Mouse (Mus musculus) heart, embryonic 15.5 days (tissue): ENCODE data around the gene Cuedc2. TPM values are rescaled to one million over a fixed set of nuclear protein-coding genes. Genes with fewer than 3 reads are reported as not detected.

ENCODE experiments used
- ATAC-seq: fragments of 200-750 bp; cut with Nextera tagmentation; replicated peaks from 2 replicates; pipeline ENCODE4 v1.8.0; 2017; ENCODE audit warnings: low read depth, moderate TSS enrichment; ENCODE audit not compliant: insufficient number of reproducible peaks, insufficient read depth, low FRiP score
- H3K27ac ChIP-seq: fragments of 300-500 bp; sonication (generic); 2 replicates; pipeline ENCODE4 v1.5.1; 2015; ENCODE audit warnings: mild to moderate bottlenecking, inconsistent platforms
- H3K27me3 ChIP-seq: fragments of 300-500 bp; sonication (generic); 2 replicates; pipeline ENCODE4 v1.6.1; 2015; ENCODE audit warnings: inconsistent platforms
- H3K36me3 ChIP-seq: fragments of 300-500 bp; sonication (generic); 2 replicates; pipeline ENCODE4 v1.6.1; 2015; ENCODE audit warnings: mild to moderate bottlenecking, inconsistent platforms
- H3K4me1 ChIP-seq: fragments of 300-500 bp; sonication (generic); replicated peaks from 2 replicates; pipeline ENCODE4 v1.6.1; 2015; ENCODE audit warnings: inconsistent platforms
- H3K4me2 ChIP-seq: fragments of 300-500 bp; sonication (generic); 2 replicates; pipeline ENCODE4 v1.6.1; 2015; ENCODE audit warnings: inconsistent platforms, mild to moderate bottlenecking, moderate library complexity
- H3K4me3 ChIP-seq: fragments of 300-500 bp; sonication (generic); 2 replicates; pipeline ENCODE4 v1.5.1; 2015; ENCODE audit warnings: mild to moderate bottlenecking, inconsistent platforms
- H3K9ac ChIP-seq: fragments of 300-500 bp; sonication (generic); 2 replicates; pipeline ENCODE4 v1.6.1; 2015; ENCODE audit warnings: mild to moderate bottlenecking, inconsistent platforms
- H3K9me3 ChIP-seq: fragments of 300-500 bp; sonication (generic); replicated peaks from 2 replicates; pipeline ENCODE4 v1.6.1; 2016; ENCODE audit warnings: inconsistent platforms
- WGBS: fragments of 180-500 bp; shearing (Covaris S2); methylation state at CpG from one replicate; pipeline ENCODE4 v1.1.7; 2015; ENCODE audit warnings: mixed read lengths; 5-methylcytosine and 5-hydroxymethylcytosine counted together
- polyA plus RNA-seq: library from polyadenylated mRNA; unstranded; fragments of >200 nt; fragmentation: Nextera tagmentation; extraction: Ambion mirVana; gene quantifications from 2 replicates; pipeline ENCODE4 v1.2.1, GENCODE M21; 2015

Gene Cuedc2
- polyA plus RNA-seq, 1 experiment from 2014 or later: 118 TPM

GRCm38 (mm10) chr19:46338942-46339286 is 412 bp upstream of the Cuedc2 start:
- Histone ChIP-seq H3K4me2 (peak overlapping the region; percentile 54), H3K27me3 (peaks cover 7% of the 10 kb centered on the region), H3K27ac (peak overlapping the region; percentile 50), H3K9ac (0 out of 2 replicates have a peak overlapping the region, but pooled peaks have one; percentile 26), H3K36me3 (no peaks in the 10 kb centered on the region), H3K4me1 (peaks cover 24% of the 10 kb centered on the region), H3K9me3 (no peaks in the 10 kb centered on the region), H3K4me3 (peak overlapping the region; percentile 91)
- no peak for ATAC-seq
- whole genome bisulfite sequencing: 52% methylated on average over 6 of the region's 6 CpGs

- no peak for ATAC-seq
- peak overlapping the region; percentile 90 for H3K9ac ChIP-seq
- no peaks in the 10 kb centered on the region for H3K9me3 ChIP-seq
- H3K4me2 ChIP-seq: peak overlapping the region; percentile 75
- H3K36me3 ChIP-seq: no peaks in the 10 kb centered on the region
- no peaks in the 10 kb centered on the region for H3K27me3 ChIP-seq
- 37% methylated on average over 15 of the region's 15 CpGs for WGBS
- peaks cover 24% of the 10 kb centered on the region for H3K4me1 ChIP-seq
- peak overlapping the region; percentile 91 for H3K4me3 ChIP-seq
- H3K27ac ChIP-seq: peak overlapping the region; percentile 58; the same call in 1 of the 2 replicates
Observed at GRCm38 (mm10) chr19:46337719-46338330, 677 bp downstream of the Cuedc2 start.

DNA sequence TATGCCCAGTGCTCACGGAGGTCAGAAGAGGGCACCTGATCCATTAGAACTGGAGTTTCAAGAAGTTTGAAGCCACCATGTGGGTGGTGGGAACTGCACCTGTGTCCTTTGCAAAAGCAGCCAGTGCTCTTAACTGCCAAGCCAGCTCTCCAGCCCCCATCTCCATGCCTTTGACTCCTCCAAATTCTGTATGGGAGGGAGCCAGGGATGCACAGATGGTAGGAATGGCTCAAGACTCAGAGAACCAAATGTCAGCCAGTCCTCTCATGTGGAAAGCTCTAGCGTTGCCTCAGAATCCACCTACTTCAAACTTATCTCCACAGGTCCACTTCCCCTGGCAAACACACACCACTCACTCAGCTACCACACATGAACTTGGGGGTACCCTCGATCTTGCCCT is 4.6 kb downstream of the Cuedc2 start:
- WGBS: 82% methylated on average over 3 of the region's 3 CpGs
- H3K36me3 ChIP-seq: peaks cover 12% of the 10 kb centered on the region; the same call in 1 of the 2 replicates
- ATAC-seq: no peak
- no peaks in the 10 kb centered on the region for H3K27me3 ChIP-seq
- no peak overlapping the region for H3K27ac ChIP-seq
- H3K4me3 ChIP-seq: no peak overlapping the region
- H3K9me3 ChIP-seq: no peaks in the 10 kb centered on the region
- no peak overlapping the region for H3K9ac ChIP-seq
- no peak overlapping the region for H3K4me2 ChIP-seq
- H3K4me1 ChIP-seq: peaks cover 23% of the 10 kb centered on the region

DNA sequence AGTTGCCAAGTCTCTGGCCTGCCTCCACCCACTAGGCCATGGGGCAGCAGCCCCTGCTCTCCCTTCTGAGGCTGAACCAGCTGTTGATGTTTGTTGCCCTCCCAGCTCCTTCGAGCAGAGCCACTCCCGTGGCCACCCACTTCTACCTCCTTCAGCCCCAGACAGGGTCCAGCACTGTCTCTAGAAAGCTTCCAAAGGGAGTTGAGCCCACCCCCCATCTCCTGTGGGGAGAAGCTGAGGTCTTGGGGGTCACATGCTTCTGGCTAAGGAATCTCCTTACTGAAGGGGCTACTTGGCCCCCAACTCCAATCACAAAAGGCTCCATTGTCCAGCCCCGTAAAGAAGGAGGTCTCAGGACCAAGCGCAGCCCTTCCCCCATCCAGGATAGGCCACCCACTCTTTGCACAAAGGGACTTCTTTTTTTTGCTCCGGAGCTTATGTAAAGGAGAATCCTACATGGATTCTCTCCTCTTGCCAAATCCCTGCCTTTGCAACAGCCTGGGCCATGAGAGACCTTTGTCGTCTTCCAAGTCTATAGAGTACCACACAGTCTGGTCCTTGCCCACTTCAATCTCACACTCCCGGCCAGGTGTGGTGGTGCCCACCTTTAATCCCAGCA is 5.7 kb downstream of the Cuedc2 start:
- 73% methylated on average over 7 of the region's 7 CpGs for WGBS
- Histone ChIP-seq H3K36me3 (peaks cover 12% of the 10 kb centered on the region; the same call in 1 of the 2 replicates), H3K4me2 (no peak overlapping the region), H3K27ac (no peak overlapping the region), H3K4me1 (peaks cover 23% of the 10 kb centered on the region), H3K9ac (no peak overlapping the region), H3K9me3 (no peaks in the 10 kb centered on the region), H3K27me3 (no peaks in the 10 kb centered on the region), H3K4me3 (no peak overlapping the region)
- ATAC-seq: no peak

DNA sequence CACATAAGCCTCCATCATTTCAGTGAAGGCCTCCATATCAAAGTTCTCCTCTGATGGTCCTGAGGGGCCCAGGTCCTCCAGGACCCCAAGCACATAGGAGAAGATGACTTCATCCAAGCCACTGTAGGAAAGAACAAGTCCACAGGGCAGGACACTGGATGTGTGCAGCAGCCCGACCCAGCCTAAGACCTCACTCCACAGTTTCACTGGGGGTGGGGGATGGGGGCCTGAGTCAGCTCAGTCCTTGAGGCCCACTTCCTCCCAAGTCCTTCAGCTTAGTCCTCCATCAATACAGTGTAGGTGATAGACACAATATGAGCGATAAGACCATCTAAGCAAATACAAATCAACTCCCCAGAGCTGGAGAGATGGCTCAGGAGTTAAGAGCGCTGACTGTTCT is 6.6 kb downstream of the Cuedc2 start:
- Histone ChIP-seq H3K27ac (no peak overlapping the region), H3K36me3 (peaks cover 12% of the 10 kb centered on the region; the same call in 1 of the 2 replicates), H3K4me2 (no peak overlapping the region), H3K4me3 (no peak overlapping the region), H3K27me3 (peaks cover 5% of the 10 kb centered on the region), H3K9me3 (no peaks in the 10 kb centered on the region), H3K9ac (no peak overlapping the region), H3K4me1 (peaks cover 26% of the 10 kb centered on the region)
- no peak for ATAC-seq
- WGBS: 85% methylated on average over 3 of the region's 3 CpGs

GRCm38 (mm10) chr19:46331326-46331725 is 7.2 kb downstream of the Cuedc2 start:
- H3K9me3 ChIP-seq: no peaks in the 10 kb centered on the region
- no peak for ATAC-seq
- H3K4me1 ChIP-seq: peaks cover 31% of the 10 kb centered on the region
- H3K4me3 ChIP-seq: no peak overlapping the region
- no peak overlapping the region for H3K9ac ChIP-seq
- peaks cover 11% of the 10 kb centered on the region for H3K27me3 ChIP-seq
- 90% methylated on average over 14 of the region's 14 CpGs for WGBS
- H3K27ac ChIP-seq: no peak overlapping the region
- peaks cover 12% of the 10 kb centered on the region; the same call in 1 of the 2 replicates for H3K36me3 ChIP-seq
- no peak overlapping the region for H3K4me2 ChIP-seq

DNA sequence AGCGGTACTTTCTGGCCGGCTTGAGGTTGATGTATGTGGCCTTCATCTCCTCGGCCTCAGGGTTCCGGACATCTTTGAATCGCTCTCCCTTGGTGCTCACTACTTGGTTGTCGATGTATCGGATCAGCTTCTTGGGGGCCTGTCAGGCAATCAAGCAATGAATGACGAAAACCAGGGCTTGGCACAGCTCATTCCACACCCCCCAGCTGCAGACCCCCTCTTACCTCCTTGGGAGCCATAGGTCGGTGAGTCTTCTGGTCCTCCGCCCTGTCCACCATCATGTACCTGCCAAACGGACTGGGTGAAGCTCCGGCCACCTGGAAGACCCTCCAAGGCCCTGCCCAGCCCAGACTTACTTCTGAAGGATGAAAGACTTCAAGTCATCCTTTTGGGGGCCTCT is 7.8 kb downstream of the Cuedc2 start:
- Histone ChIP-seq H3K36me3 (peaks cover 12% of the 10 kb centered on the region; the same call in 1 of the 2 replicates), H3K4me2 (no peak overlapping the region), H3K4me1 (peaks cover 31% of the 10 kb centered on the region), H3K27me3 (peaks cover 17% of the 10 kb centered on the region), H3K27ac (no peak overlapping the region), H3K9ac (no peak overlapping the region), H3K4me3 (no peak overlapping the region), H3K9me3 (no peaks in the 10 kb centered on the region)
- no peak for ATAC-seq
- WGBS: 89% methylated on average over 12 of the region's 12 CpGs

GRCm38 (mm10) chr19:46329951-46330350 is 8.6 kb downstream of the Cuedc2 start:
- Histone ChIP-seq H3K9me3 (no peaks in the 10 kb centered on the region), H3K9ac (no peak overlapping the region), H3K4me1 (peaks cover 31% of the 10 kb centered on the region), H3K4me3 (peak overlapping the region; percentile 68), H3K4me2 (peak overlapping the region; percentile 93; the same call in 1 of the 2 replicates), H3K27ac (no peak overlapping the region), H3K36me3 (peaks cover 12% of the 10 kb centered on the region; the same call in 1 of the 2 replicates), H3K27me3 (peaks cover 25% of the 10 kb centered on the region)
- 8% methylated on average over 16 of the region's 16 CpGs for WGBS
- peak; percentile 25 for ATAC-seq

DNA sequence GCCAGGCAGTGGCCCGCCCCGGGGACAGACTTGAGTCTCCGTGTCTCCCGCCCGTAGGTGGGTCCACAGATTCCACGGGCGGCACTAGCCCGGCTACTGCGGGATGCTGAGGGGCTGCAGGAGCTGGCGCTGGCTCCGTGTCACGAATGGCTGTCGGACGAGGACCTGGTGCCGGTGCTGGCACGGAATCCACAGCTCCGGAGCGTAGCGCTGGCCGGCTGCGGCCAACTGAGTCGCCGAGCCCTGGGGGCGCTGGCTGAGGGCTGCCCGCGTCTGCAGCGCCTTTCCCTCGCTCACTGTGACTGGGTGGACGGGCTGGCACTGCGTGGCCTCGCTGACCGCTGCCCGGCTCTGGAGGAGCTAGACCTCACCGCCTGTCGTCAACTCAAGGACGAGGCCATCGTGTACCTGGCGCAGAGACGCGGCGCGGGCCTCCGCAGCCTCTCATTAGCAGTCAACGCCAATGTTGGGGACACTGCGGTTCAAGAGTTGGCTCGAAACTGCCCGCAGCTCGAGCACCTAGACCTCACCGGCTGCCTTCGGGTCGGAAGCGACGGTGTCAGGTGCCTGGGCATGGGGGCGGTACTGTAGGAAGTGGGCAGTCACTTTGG is 9.4 kb downstream of the Cuedc2 start:
- peak; percentile 3; the same call in 1 of the 2 replicates for ATAC-seq
- 2% methylated on average over 54 of the region's 54 CpGs for WGBS

DNA sequence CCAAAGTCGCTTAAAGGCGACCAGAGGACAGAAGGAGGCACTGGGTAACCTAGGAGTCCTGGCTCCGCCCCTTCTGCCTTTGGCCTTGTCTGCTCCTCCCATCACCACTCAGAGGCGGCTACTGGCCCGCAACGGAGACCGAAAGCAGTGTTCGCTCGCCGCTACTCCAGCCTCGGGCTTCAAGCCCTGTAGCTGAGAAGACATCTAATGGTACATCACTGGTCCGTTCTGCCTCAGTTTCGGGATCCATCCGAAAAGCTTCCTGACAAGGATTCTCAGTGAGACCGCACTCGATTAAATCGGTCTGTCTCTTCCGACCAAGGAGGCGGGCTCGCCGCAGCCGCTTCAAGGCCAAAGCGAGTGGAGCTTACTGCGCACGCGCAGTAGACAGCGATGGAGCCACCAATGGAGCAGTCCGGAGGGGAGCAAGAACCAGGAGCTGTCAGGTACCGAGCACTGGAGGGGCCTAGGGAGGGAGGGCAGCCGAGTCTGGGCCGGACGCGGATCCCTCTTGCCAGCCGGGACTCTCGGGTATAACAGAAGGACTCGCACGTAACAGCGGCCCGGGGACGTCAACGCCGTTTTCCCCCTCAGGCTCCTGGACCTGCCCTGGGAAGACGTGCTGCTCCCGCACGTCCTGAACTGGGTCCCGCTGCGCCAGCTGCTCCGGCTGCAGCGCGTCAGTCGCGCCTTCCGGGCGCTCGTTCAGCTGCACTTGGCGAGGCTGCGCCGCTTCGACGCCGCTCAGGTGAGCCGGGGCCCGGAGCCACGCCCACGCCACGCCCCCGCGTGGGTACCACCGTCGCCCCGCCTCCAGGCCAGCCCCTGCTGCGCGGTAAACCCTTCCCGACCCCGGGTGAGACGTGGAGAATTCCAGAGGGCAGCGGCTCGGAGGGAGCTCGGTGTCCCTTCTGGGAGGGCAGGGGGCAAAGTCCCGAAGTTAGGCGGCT is 10.1 kb downstream of the Cuedc2 start, which contains the start of gene Fbxl15:
Gene Fbxl15 (plus strand): TSS at position 104 of the 950 bp plus-strand sequence.
- WGBS: under 1% methylated on average over 81 of the region's 81 CpGs
- H3K27ac ChIP-seq: peak within 1 kb of the TSS; percentile 86
- H3K27me3 ChIP-seq: peaks cover 41% of the 10 kb centered on the region
- H3K9me3 ChIP-seq: no peaks in the 10 kb centered on the region
- peaks cover 31% of the 10 kb centered on the region for H3K4me1 ChIP-seq
- H3K9ac ChIP-seq: peak within 1 kb of the TSS; percentile 62
- H3K4me2 ChIP-seq: peak within 1 kb of the TSS; percentile 93
- peak; percentile 85 for ATAC-seq
- H3K36me3 ChIP-seq: peaks cover 12% of the 10 kb centered on the region; the same call in 1 of the 2 replicates
- H3K4me3 ChIP-seq: peak within 1 kb of the TSS; percentile 68

More for the DNA sequence above, 9.4 kb downstream of the Cuedc2 start:
- H3K4me3 ChIP-seq: peak overlapping the region; percentile 68
- H3K4me2 ChIP-seq: peak overlapping the region; percentile 93
- peak overlapping the region; percentile 86 for H3K27ac ChIP-seq
- peak overlapping the region; percentile 62 for H3K9ac ChIP-seq
- peaks cover 31% of the 10 kb centered on the region for H3K4me1 ChIP-seq
- H3K9me3 ChIP-seq: no peaks in the 10 kb centered on the region
- peaks cover 12% of the 10 kb centered on the region; the same call in 1 of the 2 replicates for H3K36me3 ChIP-seq
- peaks cover 33% of the 10 kb centered on the region for H3K27me3 ChIP-seq
